Mouse (Mus musculus) embryo, embryonic 11.5 days (tissue): ENCODE measurements around the gene C1ql1.

Source experiments
- DNase-seq: peaks from one replicate; pipeline ENCODE4 v3.0.0-alpha.2; 2012; ENCODE audit warnings: low read depth, low spot score

C1ql1 gene

GRCm38 (mm10) chr11:102958431-102958830, 11.9 kb upstream of the C1ql1 start:
- DNase-seq, result no peak

GRCm38 (mm10) chr11:102957692-102958091, 11.2 kb upstream of the C1ql1 start:
- DNase-seq, result no peak

GRCm38 (mm10) chr11:102956962-102957614, 10.6 kb upstream of the C1ql1 start:
- DNase-seq, result no peak

GRCm38 (mm10) chr11:102952922-102953321, 6.4 kb upstream of the C1ql1 start:
- no peak for DNase-seq

- no peak for DNase-seq
These were observed 1.8 kb upstream of the C1ql1 start for GRCm38 (mm10) chr11:102948043-102948961.

- no peak for DNase-seq
These were observed 480 bp upstream of the C1ql1 start for GRCm38 (mm10) chr11:102946992-102947343.

GRCm38 (mm10) chr11:102945306-102946264, 903 bp downstream of the C1ql1 start:
- DNase-seq, result no peak

GRCm38 (mm10) chr11:102941236-102941635, 5.3 kb downstream of the C1ql1 start:
- no peak for DNase-seq

- no peak for DNase-seq
These were observed 7.3 kb downstream of the C1ql1 start for GRCm38 (mm10) chr11:102939024-102939675.

GRCm38 (mm10) chr11:102937529-102938182, 8.8 kb downstream of the C1ql1 start:
- DNase-seq, result no peak

GRCm38 (mm10) chr11:102936272-102936671, 10.2 kb downstream of the C1ql1 start:
- DNase-seq, result no peak

- no peak for DNase-seq
These were observed 15.8 kb downstream of the C1ql1 start for GRCm38 (mm10) chr11:102930672-102931071.

- DNase-seq, result no peak
These were observed 21.2 kb downstream of the C1ql1 start for GRCm38 (mm10) chr11:102925351-102925717.

- DNase-seq, result peak; percentile 97
These were observed 21.7 kb downstream of the C1ql1 start, which contains the start of gene Kif18b for GRCm38 (mm10) chr11:102924557-102925350. Gene Kif18b (minus strand): TSS chr11:102925124.

GRCm38 (mm10) chr11:102921491-102921890, 25.0 kb downstream of the C1ql1 start:
- DNase-seq, result no peak

GRCm38 (mm10) chr11:102918077-102918476, 28.4 kb downstream of the C1ql1 start:
- DNase-seq, result no peak

GRCm38 (mm10) chr11:102915380-102915779, 31.1 kb downstream of the C1ql1 start:
- no peak for DNase-seq

GRCm38 (mm10) chr11:102911376-102911775, 35.1 kb downstream of the C1ql1 start:
- no peak for DNase-seq

GRCm38 (mm10) chr11:102903654-102904053, 42.8 kb downstream of the C1ql1 start:
- no peak for DNase-seq

- no peak for DNase-seq
These were observed 44.4 kb downstream of the C1ql1 start for GRCm38 (mm10) chr11:102902107-102902506.
